In genomic region chr11:35627815-35628214, GRCm38 (mm10) we compare ENCODE assay signal across 11 mouse cellular contexts.
DNase-seq lines count a peak whose midpoint lies in the region; ATAC-seq lines count a peak whose summit lies in the region.
"Had no signal": no experiment of that assay in that cellular context is flagged by ENCODE, and none has a peak within 500 bp of the region (broad histone marks: within the 10 kb centered on the region; RNA-seq: fewer than 3 reads in every experiment).

No protein-coding gene starts in this region.

- DNase-seq in kidney, postnatal 10 days: peak; percentile 26
- DNase-seq in NIH3T3 (ENCODE audit: low read depth): peak; percentile 65
- peak; percentile 61 for DNase-seq in adrenal gland, postnatal 25 days
- DNase-seq in cerebellum, postnatal 36 days: peak; percentile 73 to 75
- no peak for DNase-seq in left cerebral cortex, adult 11 months (ENCODE audit: low spot score)
- no peak for DNase-seq in forebrain, embryonic 11.5 days (ENCODE audit: low spot score)
- DNase-seq: kidney, adult 18-20 months; midbrain, embryonic 14.5 days had no signal

- H3K4me2 ChIP-seq in kidney, embryonic 14.5 days (replicated peaks; ENCODE audit: low read depth, low read length): no peak overlapping the region
- H3K4me2 ChIP-seq in forebrain, embryonic 11.5 days (ENCODE audit: low read depth, low read length, severe bottlenecking): no peak overlapping the region
- H3K4me2 ChIP-seq: embryonic facial prominence, embryonic 13.5 days; liver, embryonic 15.5 days had no signal

- no peaks in the 10 kb centered on the region for H3K4me1 ChIP-seq in kidney, embryonic 14.5 days (ENCODE audit: control insufficient read depth, insufficient read depth, low read length)
- H3K4me1 ChIP-seq in forebrain, embryonic 11.5 days (replicated peaks; ENCODE audit: control insufficient read depth, insufficient read depth, low read length): no peaks in the 10 kb centered on the region
- H3K4me1 ChIP-seq: liver, embryonic 15.5 days had no signal

- no peak; the same call in 1 of the 2 replicates for ATAC-seq in kidney, embryonic 14.5 days (ENCODE audit: low FRiP score, low TSS enrichment)
- ATAC-seq in forebrain, embryonic 11.5 days (replicated peaks; ENCODE audit: low FRiP score): no peak

- no peak overlapping the region for H3K9ac ChIP-seq in kidney, embryonic 14.5 days (ENCODE audit: low read depth, low read length)
- H3K9ac ChIP-seq in forebrain, embryonic 11.5 days (ENCODE audit: low read length): no peak overlapping the region
- H3K9ac ChIP-seq: embryonic facial prominence, embryonic 13.5 days; liver, embryonic 15.5 days had no signal

- WGBS in kidney, embryonic 14.5 days: 80% methylated on average over 3 of the region's 3 CpGs
- WGBS in forebrain, embryonic 11.5 days: 89% methylated on average over 3 of the region's 3 CpGs

- H3K27me3 ChIP-seq in kidney, embryonic 14.5 days (ENCODE audit: control insufficient read depth, insufficient read depth, low read length): no peaks in the 10 kb centered on the region
- no peaks in the 10 kb centered on the region for H3K27me3 ChIP-seq in forebrain, embryonic 11.5 days (ENCODE audit: control insufficient read depth, insufficient read depth, low read length)
- H3K27me3 ChIP-seq: embryonic facial prominence, embryonic 13.5 days; liver, embryonic 15.5 days had no signal

- H3K4me3 ChIP-seq in kidney, embryonic 14.5 days (ENCODE audit: low read length): no peak overlapping the region
- H3K4me3 ChIP-seq in forebrain, embryonic 11.5 days (ENCODE audit: low read depth, low read length): no peak overlapping the region
- H3K4me3 ChIP-seq: embryonic facial prominence, embryonic 13.5 days; liver, embryonic 15.5 days had no signal

- no peaks in the 10 kb centered on the region; the same call in 1 of the 2 replicates for H3K36me3 ChIP-seq in kidney, embryonic 14.5 days (ENCODE audit: control insufficient read depth, insufficient read depth, low read length)
- H3K36me3 ChIP-seq in forebrain, embryonic 11.5 days (ENCODE audit: control insufficient read depth, insufficient read depth, low read length): no peaks in the 10 kb centered on the region
- H3K36me3 ChIP-seq: liver, embryonic 15.5 days had no signal

- no peaks in the 10 kb centered on the region for H3K9me3 ChIP-seq in kidney, embryonic 14.5 days (ENCODE audit: control insufficient read depth, low read length)
- no peaks in the 10 kb centered on the region for H3K9me3 ChIP-seq in forebrain, embryonic 11.5 days (ENCODE audit: control insufficient read depth, low read length)
- H3K9me3 ChIP-seq: embryonic facial prominence, embryonic 13.5 days; liver, embryonic 15.5 days had no signal

- no peak overlapping the region for H3K27ac ChIP-seq in kidney, embryonic 14.5 days (ENCODE audit: low read depth, low read length)
- H3K27ac ChIP-seq in forebrain, embryonic 11.5 days (ENCODE audit: low read depth, low read length): no peak overlapping the region
- H3K27ac ChIP-seq: embryonic facial prominence, embryonic 13.5 days; liver, embryonic 15.5 days had no signal

Comparison
In these comparisons a context has a peak if more than half of its experiments do, and no peak if none do; other contexts are left out.
1. DNase-seq: peak in kidney, postnatal 10 days (single experiment), NIH3T3 (single experiment), adrenal gland, postnatal 25 days (single experiment) and cerebellum, postnatal 36 days (2 of 2); none in left cerebral cortex, adult 11 months (single experiment) and forebrain, embryonic 11.5 days (single experiment).